Mouse (Mus musculus) stomach, embryonic 15.5 days (tissue): ENCODE data around the gene Shh. TPM values are rescaled to one million over a fixed set of nuclear protein-coding genes. Genes with fewer than 3 reads are reported as not detected.

Experiments
- ATAC-seq: fragments of 200-750 bp; cut with Nextera tagmentation; 2 replicates; pipeline ENCODE4 v1.8.0; 2017; ENCODE audit warnings: low read depth, moderate number of reproducible peaks, moderate TSS enrichment; ENCODE audit not compliant: insufficient read depth, low FRiP score
- H3K27ac ChIP-seq: fragments of 300-500 bp; sonication (generic); 2 replicates; pipeline ENCODE4 v1.5.1; 2015; ENCODE audit warnings: mild to moderate bottlenecking, inconsistent platforms
- H3K27me3 ChIP-seq: fragments of 300-500 bp; sonication (generic); replicated peaks from 2 replicates; pipeline ENCODE4 v1.6.1; 2015; ENCODE audit warnings: inconsistent platforms
- H3K36me3 ChIP-seq: fragments of 300-500 bp; sonication (generic); 2 replicates; pipeline ENCODE4 v1.6.1; 2015; ENCODE audit warnings: inconsistent platforms
- H3K4me1 ChIP-seq: fragments of 300-500 bp; sonication (generic); 2 replicates; pipeline ENCODE4 v1.6.1; 2015; ENCODE audit warnings: inconsistent platforms
- H3K4me2 ChIP-seq: fragments of 300-500 bp; sonication (generic); 2 replicates; pipeline ENCODE4 v1.6.1; 2015; ENCODE audit warnings: mild to moderate bottlenecking, inconsistent platforms
- H3K4me3 ChIP-seq: fragments of 300-500 bp; sonication (generic); replicated peaks from 2 replicates; pipeline ENCODE4 v1.5.1; 2015; ENCODE audit warnings: inconsistent platforms
- H3K9ac ChIP-seq: fragments of 300-500 bp; sonication (generic); 2 replicates; pipeline ENCODE4 v1.6.1; 2015; ENCODE audit warnings: inconsistent platforms
- H3K9me3 ChIP-seq: fragments of 300-500 bp; sonication (generic); 2 replicates; pipeline ENCODE4 v1.6.1; 2016; ENCODE audit warnings: inconsistent platforms
- WGBS: fragments of 180-500 bp; shearing (Covaris S2); methylation state at CpG from one replicate; pipeline ENCODE4 v1.1.7; 2015; 5-methylcytosine and 5-hydroxymethylcytosine counted together
- polyA plus RNA-seq: library from polyadenylated mRNA; unstranded; fragments of >200 nt; fragmentation: Nextera tagmentation; extraction: Ambion mirVana; gene quantifications from 2 replicates; pipeline ENCODE4 v1.2.1, GENCODE M21; 2015

Gene Shh
- polyA plus RNA-seq, 1 experiment from 2014 or later, result 7.4 TPM

- Histone ChIP-seq H3K9me3 (no peaks in the 10 kb centered on the region), H3K4me2 (peak overlapping the region; percentile 84), H3K4me1 (0 out of 2 replicates have a peak, but pooled peaks cover 3% of the 10 kb centered on the region), H3K9ac (0 out of 2 replicates have a peak overlapping the region, but pooled peaks have one; percentile 3), H3K27me3 (peaks cover 78% of the 10 kb centered on the region), H3K4me3 (peak overlapping the region; percentile 52), H3K36me3 (no peaks in the 10 kb centered on the region), H3K27ac (peak overlapping the region; percentile 82)
- ATAC-seq, result no peak
- 2% methylated on average over 14 of the region's 15 CpGs for WGBS
Measured at GRCm38 (mm10) chr5:28466351-28466750, 705 bp downstream of the Shh start.

GRCm38 (mm10) chr5:28465526-28465925 lies 1.5 kb downstream of the Shh start:
- Histone ChIP-seq H3K27ac (peak overlapping the region; percentile 82), H3K4me1 (0 out of 2 replicates have a peak, but pooled peaks cover 3% of the 10 kb centered on the region), H3K4me3 (peak overlapping the region; percentile 52), H3K9ac (no peak overlapping the region), H3K9me3 (no peaks in the 10 kb centered on the region), H3K27me3 (peaks cover 86% of the 10 kb centered on the region), H3K36me3 (no peaks in the 10 kb centered on the region), H3K4me2 (peak overlapping the region; percentile 84)
- under 1% methylated on average over 18 of the region's 18 CpGs for WGBS
- ATAC-seq, result no peak

- ATAC-seq, result 0 out of 2 replicates have a peak, but pooled peaks have one; percentile 10
- peak overlapping the region; percentile 84 for H3K4me2 ChIP-seq
Measured at GRCm38 (mm10) chr5:28465099-28465406, 2.0 kb downstream of the Shh start.

GRCm38 (mm10) chr5:28464361-28465098 lies 2.5 kb downstream of the Shh start:
- H3K27ac ChIP-seq, result peak overlapping the region; percentile 82
- peak overlapping the region; percentile 84 for H3K4me2 ChIP-seq
- H3K27me3 ChIP-seq, result peaks cover 96% of the 10 kb centered on the region
- no peaks in the 10 kb centered on the region for H3K36me3 ChIP-seq
- H3K4me3 ChIP-seq, result peak overlapping the region; percentile 52
- H3K4me1 ChIP-seq, result 0 out of 2 replicates have a peak, but pooled peaks cover 7% of the 10 kb centered on the region
- peak; percentile 53; the same call in 1 of the 2 replicates for ATAC-seq
- H3K9me3 ChIP-seq, result no peaks in the 10 kb centered on the region
- H3K9ac ChIP-seq, result peak overlapping the region; percentile 44
- WGBS, result under 1% methylated on average over 73 of the region's 76 CpGs

More at GRCm38 (mm10) chr5:28465099-28465406, 2.0 kb downstream of the Shh start:
- Histone ChIP-seq H3K4me3 (peak overlapping the region; percentile 52), H3K27ac (peak overlapping the region; percentile 82), H3K27me3 (peaks cover 91% of the 10 kb centered on the region), H3K4me1 (0 out of 2 replicates have a peak, but pooled peaks cover 3% of the 10 kb centered on the region), H3K36me3 (no peaks in the 10 kb centered on the region), H3K9me3 (no peaks in the 10 kb centered on the region), H3K9ac (peak overlapping the region; percentile 44; the same call in 1 of the 2 replicates)
- WGBS, result under 1% methylated on average over 28 of the region's 29 CpGs

- H3K27me3 ChIP-seq, result peaks cover 98% of the 10 kb centered on the region
- no peaks in the 10 kb centered on the region for H3K36me3 ChIP-seq
- H3K9me3 ChIP-seq, result no peaks in the 10 kb centered on the region
- H3K4me3 ChIP-seq, result peak overlapping the region; percentile 52
- H3K4me2 ChIP-seq, result peak overlapping the region; percentile 84
- WGBS, result 2% methylated on average over 10 of the region's 10 CpGs
- 0 out of 2 replicates have a peak, but pooled peaks cover 8% of the 10 kb centered on the region for H3K4me1 ChIP-seq
- H3K27ac ChIP-seq, result peak overlapping the region; percentile 82; the same call in 1 of the 2 replicates
- no peak for ATAC-seq
- no peak overlapping the region for H3K9ac ChIP-seq
Measured at GRCm38 (mm10) chr5:28463656-28464055, 3.4 kb downstream of the Shh start.

GRCm38 (mm10) chr5:28462741-28463590 lies 4.1 kb downstream of the Shh start:
- WGBS, result 4% methylated on average over 33 of the region's 33 CpGs
- peaks cover 98% of the 10 kb centered on the region for H3K27me3 ChIP-seq
- peak overlapping the region; percentile 52 for H3K4me3 ChIP-seq
- H3K9me3 ChIP-seq, result no peaks in the 10 kb centered on the region
- no peak for ATAC-seq
- H3K4me2 ChIP-seq, result peak overlapping the region; percentile 84
- peak overlapping the region; percentile 82; the same call in 1 of the 2 replicates for H3K27ac ChIP-seq
- H3K9ac ChIP-seq, result no peak overlapping the region
- H3K36me3 ChIP-seq, result no peaks in the 10 kb centered on the region
- H3K4me1 ChIP-seq, result peaks cover 14% of the 10 kb centered on the region; the same call in 1 of the 2 replicates

- ATAC-seq, result no peak
- Histone ChIP-seq H3K9me3 (no peaks in the 10 kb centered on the region), H3K9ac (no peak overlapping the region), H3K36me3 (no peaks in the 10 kb centered on the region), H3K27ac (peak overlapping the region; percentile 2; the same call in 1 of the 2 replicates), H3K4me1 (peaks cover 15% of the 10 kb centered on the region; the same call in 1 of the 2 replicates), H3K4me3 (0 out of 2 replicates have a peak overlapping the region, but pooled peaks have one; percentile 1), H3K27me3 (peaks cover 90% of the 10 kb centered on the region), H3K4me2 (peak overlapping the region; percentile 84)
- WGBS, result 19% methylated on average over 11 of the region's 11 CpGs
Measured at GRCm38 (mm10) chr5:28461376-28461775, 5.7 kb downstream of the Shh start.

- Histone ChIP-seq H3K4me1 (peaks cover 14% of the 10 kb centered on the region; the same call in 1 of the 2 replicates), H3K4me2 (peak overlapping the region; percentile 84), H3K36me3 (no peaks in the 10 kb centered on the region), H3K9me3 (no peaks in the 10 kb centered on the region), H3K9ac (no peak overlapping the region), H3K27ac (no peak overlapping the region), H3K27me3 (peaks cover 90% of the 10 kb centered on the region), H3K4me3 (peak overlapping the region; percentile 1; the same call in 1 of the 2 replicates)
- no peak for ATAC-seq
- WGBS, result 3% methylated on average over 17 of the region's 17 CpGs
Measured at GRCm38 (mm10) chr5:28460556-28461350, 6.3 kb downstream of the Shh start.

- peak; percentile 61 for ATAC-seq
- H3K36me3 ChIP-seq, result no peaks in the 10 kb centered on the region
- H3K9ac ChIP-seq, result no peak overlapping the region
- peak overlapping the region; percentile 69 for H3K27ac ChIP-seq
- peak overlapping the region; percentile 69 for H3K4me2 ChIP-seq
- no peaks in the 10 kb centered on the region for H3K9me3 ChIP-seq
- 2% methylated on average over 41 of the region's 41 CpGs for WGBS
- H3K4me1 ChIP-seq, result peaks cover 14% of the 10 kb centered on the region; the same call in 1 of the 2 replicates
- peak overlapping the region; percentile 31 for H3K4me3 ChIP-seq
- H3K27me3 ChIP-seq, result peaks cover 84% of the 10 kb centered on the region
Measured at GRCm38 (mm10) chr5:28459456-28460225, 7.4 kb downstream of the Shh start.

- Histone ChIP-seq H3K4me1 (peaks cover 14% of the 10 kb centered on the region; the same call in 1 of the 2 replicates), H3K36me3 (no peaks in the 10 kb centered on the region), H3K27ac (peak overlapping the region; percentile 69), H3K4me3 (peak overlapping the region; percentile 31), H3K9ac (no peak overlapping the region), H3K27me3 (peaks cover 79% of the 10 kb centered on the region), H3K9me3 (no peaks in the 10 kb centered on the region), H3K4me2 (peak overlapping the region; percentile 69)
- peak; percentile 48 for ATAC-seq
- 1% methylated on average over 27 of the region's 27 CpGs for WGBS
Measured at GRCm38 (mm10) chr5:28458821-28459240, 8.2 kb downstream of the Shh start.
